9 mouse cellular contexts compared by ENCODE assay signal in the genomic region with DNA sequence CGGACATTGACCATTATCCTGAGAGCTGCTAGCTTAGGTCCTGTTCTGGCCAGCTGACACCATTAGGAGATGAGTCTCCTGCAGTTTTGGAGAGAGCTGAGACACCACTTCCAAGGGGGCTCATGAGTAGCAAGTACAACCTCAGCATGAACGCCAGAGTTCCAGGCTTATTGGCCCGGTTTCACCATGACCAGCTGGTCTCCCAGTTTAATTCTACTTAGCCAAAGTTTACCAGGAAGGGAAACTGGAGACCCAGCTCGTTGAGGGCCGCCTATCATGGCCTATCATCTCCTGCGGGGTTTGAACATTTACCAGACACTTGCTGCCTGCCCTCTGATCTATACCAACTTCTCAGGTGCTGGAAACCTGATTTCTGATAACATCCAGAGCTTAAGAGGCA. TPM values are rescaled to one million over a fixed set of nuclear protein-coding genes. Genes with fewer than 3 reads are reported as not detected.
DNase-seq lines count a peak whose midpoint lies in the region; ATAC-seq and TF ChIP-seq lines count a peak whose summit lies in the region.
"Had no signal": no experiment of that assay in that cellular context is flagged by ENCODE, and none has a peak within 500 bp of the region (broad histone marks: within the 10 kb centered on the region; RNA-seq: fewer than 3 reads in every experiment).

No protein-coding gene starts in this region.

- intact Hi-C loops in left cerebral cortex, postnatal 14 days (cut with DNase I), result no loop called here

- peak overlapping the region; percentile 13; the same call in 1 of the 2 replicates for H3K4me3 ChIP-seq in forebrain, embryonic 10.5 days
- H3K4me3 ChIP-seq in forebrain, embryonic 16.5 days (replicated peaks; ENCODE audit: low read length), result no peak overlapping the region
- no peak overlapping the region for H3K4me3 ChIP-seq in spleen, adult 2 months (ENCODE audit: extremely low read depth, insufficient read depth, insufficient read length)
- H3K4me3 ChIP-seq in intestine, embryonic 16.5 days (ENCODE audit: low read length), result no peak overlapping the region
- no peak overlapping the region for H3K4me3 ChIP-seq in stomach, postnatal 0 days (ENCODE audit: low read depth, low read length)

- H3K27me3 ChIP-seq in forebrain, embryonic 10.5 days (ENCODE audit: poor library complexity, severe bottlenecking), result no peaks in the 10 kb centered on the region
- H3K27me3 ChIP-seq in forebrain, embryonic 16.5 days (replicated peaks; ENCODE audit: control insufficient read depth, insufficient read depth, low read length), result no peaks in the 10 kb centered on the region
- H3K27me3 ChIP-seq in spleen, adult 2 months (ENCODE audit: control insufficient read depth, insufficient read depth, low read length), result no peaks in the 10 kb centered on the region
- no peaks in the 10 kb centered on the region for H3K27me3 ChIP-seq in intestine, embryonic 16.5 days (replicated peaks; ENCODE audit: control insufficient read depth, insufficient read depth, low read length)
- no peaks in the 10 kb centered on the region for H3K27me3 ChIP-seq in stomach, postnatal 0 days (ENCODE audit: control insufficient read depth, insufficient read depth, low read length)
- H3K27me3 ChIP-seq: CH12.LX had no signal

- H3K9ac ChIP-seq in forebrain, embryonic 16.5 days (replicated peaks; ENCODE audit: low read depth, low read length), result no peak overlapping the region
- H3K9ac ChIP-seq in intestine, embryonic 16.5 days (ENCODE audit: low read depth, low read length), result peak overlapping the region; percentile 20; the same call in 1 of the 2 replicates
- no peak overlapping the region for H3K9ac ChIP-seq in stomach, postnatal 0 days (ENCODE audit: low read length)

- ATAC-seq in forebrain, embryonic 16.5 days, result no peak
- ATAC-seq in intestine, embryonic 16.5 days, result no peak
- ATAC-seq in stomach, postnatal 0 days (ENCODE audit: low FRiP score, low TSS enrichment), result no peak

- no peak for TF ChIP-seq EP300 in stomach, postnatal 0 days (optimal IDR thresholded peaks at IDR 0.05)

- WGBS in forebrain, embryonic 10.5 days, result 47% methylated on average over 6 of the region's 6 CpGs
- WGBS in forebrain, embryonic 16.5 days, result 37% methylated on average over 6 of the region's 6 CpGs
- WGBS in spleen, adult 2 months, result 55% methylated on average over 6 of the region's 6 CpGs
- WGBS in intestine, embryonic 16.5 days, result 16% methylated on average over 6 of the region's 6 CpGs
- 21% methylated on average over 6 of the region's 6 CpGs for WGBS in stomach, postnatal 0 days

- peaks cover 91% of the 10 kb centered on the region for H3K4me1 ChIP-seq in forebrain, embryonic 10.5 days
- peaks cover 80% of the 10 kb centered on the region for H3K4me1 ChIP-seq in forebrain, embryonic 16.5 days (replicated peaks; ENCODE audit: control insufficient read depth, insufficient read depth, low read length)
- H3K4me1 ChIP-seq in spleen, adult 2 months (ENCODE audit: control insufficient read depth, insufficient read depth, insufficient read length), result peaks cover 34% of the 10 kb centered on the region; the same call in 1 of the 2 replicates
- peaks cover 89% of the 10 kb centered on the region for H3K4me1 ChIP-seq in intestine, embryonic 16.5 days (ENCODE audit: control insufficient read depth, insufficient read depth, low read length)
- H3K4me1 ChIP-seq in stomach, postnatal 0 days (replicated peaks; ENCODE audit: control insufficient read depth, insufficient read depth), result peaks cover 49% of the 10 kb centered on the region

- TF ChIP-seq CTCF in spleen, adult 2 months (IDR thresholded peaks at IDR 0.05; ENCODE audit: extremely low read depth, insufficient read depth, insufficient read length, insufficient replicate concordance), result no peak
- no peak for TF ChIP-seq CTCF in stomach, postnatal 0 days (IDR thresholded peaks at IDR 0.05; ENCODE audit: low read depth)

- H3K9me3 ChIP-seq in forebrain, embryonic 10.5 days, result no peaks in the 10 kb centered on the region
- no peaks in the 10 kb centered on the region for H3K9me3 ChIP-seq in forebrain, embryonic 16.5 days (ENCODE audit: control insufficient read depth, low read length)
- H3K9me3 ChIP-seq in intestine, embryonic 16.5 days (ENCODE audit: control insufficient read depth, low read length), result no peaks in the 10 kb centered on the region
- no peaks in the 10 kb centered on the region for H3K9me3 ChIP-seq in stomach, postnatal 0 days (ENCODE audit: control insufficient read depth, low read length)

- peaks cover 39% of the 10 kb centered on the region for H3K36me3 ChIP-seq in forebrain, embryonic 10.5 days (replicated peaks)
- peaks cover 3% of the 10 kb centered on the region; the same call in 1 of the 2 replicates for H3K36me3 ChIP-seq in forebrain, embryonic 16.5 days (ENCODE audit: control insufficient read depth, insufficient read depth)
- H3K36me3 ChIP-seq in spleen, adult 2 months (ENCODE audit: control insufficient read depth, insufficient read depth, low read length), result peaks cover 10% of the 10 kb centered on the region
- peaks cover 3% of the 10 kb centered on the region; the same call in 1 of the 2 replicates for H3K36me3 ChIP-seq in intestine, embryonic 16.5 days (ENCODE audit: control insufficient read depth, insufficient read depth, low read length)
- peaks cover 6% of the 10 kb centered on the region; the same call in 1 of the 2 replicates for H3K36me3 ChIP-seq in stomach, postnatal 0 days (ENCODE audit: control insufficient read depth, insufficient read depth, low read length)

- peak overlapping the region; percentile 79 for H3K27ac ChIP-seq in forebrain, embryonic 10.5 days
- H3K27ac ChIP-seq in forebrain, embryonic 16.5 days (ENCODE audit: low read length), result no peak overlapping the region
- peak overlapping the region; percentile 49 for H3K27ac ChIP-seq in spleen, adult 2 months (ENCODE audit: insufficient read depth, low read length)
- H3K27ac ChIP-seq in intestine, embryonic 16.5 days (ENCODE audit: low read length), result peak overlapping the region; percentile 73
- H3K27ac ChIP-seq in stomach, postnatal 0 days (replicated peaks), result peak overlapping the region; percentile 63

- no peak overlapping the region for H3K4me2 ChIP-seq in forebrain, embryonic 16.5 days (ENCODE audit: low read length)
- 0 out of 2 replicates have a peak overlapping the region, but pooled peaks have one; percentile 9 for H3K4me2 ChIP-seq in intestine, embryonic 16.5 days (ENCODE audit: low read depth, low read length)
- H3K4me2 ChIP-seq in stomach, postnatal 0 days (replicated peaks; ENCODE audit: low read depth), result no peak overlapping the region

- TF ChIP-seq POLR2A in spleen, adult 2 months (IDR thresholded peaks at IDR 0.05; ENCODE audit: low read depth, low read length), result no peak

- no peak for DNase-seq in forebrain, embryonic 10.5 days (ENCODE audit: extremely low spot score, low spot score)
- DNase-seq in spleen, adult 2 months (ENCODE audit: low read depth in 1 of 2, low spot score in 2 of 2), result no peak
- no peak for DNase-seq in spleen, postnatal 14 days (ENCODE audit: low spot score in 2 of 2)
- DNase-seq in stomach, postnatal 0 days (ENCODE audit: low spot score), result no peak
- DNase-seq in urinary bladder, adult 18-20 months (ENCODE audit: low spot score in 2 of 2), result no peak
- no peak for DNase-seq in left cerebral cortex, postnatal 14 days (ENCODE audit: low spot score in 2 of 2)

RNA-seq across cellular contexts. Expression of a gene that starts 8.8 kb away (rescaled TPM):
- polyA plus RNA-seq in forebrain, embryonic 10.5 days (2016; fragmentation: Nextera tagmentation; extraction: Ambion mirVana), result 85.5 and 87.3 TPM in 2 replicates
- 140 and 159 TPM in 2 replicates for polyA plus RNA-seq in forebrain, embryonic 16.5 days (2015; fragmentation: Nextera tagmentation; extraction: Ambion mirVana)
- polyA plus RNA-seq in spleen, adult 2 months (2012; rRNA removed), result 69.4 and 75.2 TPM in 2 replicates
- polyA plus RNA-seq in intestine, embryonic 16.5 days (2015; fragmentation: Nextera tagmentation; extraction: Ambion mirVana), result 141 and 148 TPM in 2 replicates
- polyA plus RNA-seq in stomach, postnatal 0 days (2015; fragmentation: Nextera tagmentation; extraction: Ambion mirVana), result 84.0 and 90.1 TPM in 2 replicates
- 100 to 1,000 TPM; 189 to 204 TPM for total RNA-seq in left cerebral cortex, postnatal 14 days (2021)

RNA-seq across cellular contexts. Expression of a gene that starts 25.4 kb away (rescaled TPM):
- polyA plus RNA-seq in forebrain, embryonic 10.5 days (2016; fragmentation: Nextera tagmentation; extraction: Ambion mirVana), result 449 and 492 TPM in 2 replicates
- 298 and 306 TPM in 2 replicates for polyA plus RNA-seq in forebrain, embryonic 16.5 days (2015; fragmentation: Nextera tagmentation; extraction: Ambion mirVana)
- polyA plus RNA-seq in spleen, adult 2 months (2012; rRNA removed), result 96.9 and 98.1 TPM in 2 replicates
- 466 and 491 TPM in 2 replicates for polyA plus RNA-seq in intestine, embryonic 16.5 days (2015; fragmentation: Nextera tagmentation; extraction: Ambion mirVana)
- polyA plus RNA-seq in stomach, postnatal 0 days (2015; fragmentation: Nextera tagmentation; extraction: Ambion mirVana), result 585 and 586 TPM in 2 replicates
- 100 to 1,000 TPM; 342 to 343 TPM for total RNA-seq in left cerebral cortex, postnatal 14 days (2021)

RNA-seq across cellular contexts. Expression of a gene that starts 31.9 kb away (rescaled TPM):
- polyA plus RNA-seq in forebrain, embryonic 10.5 days (2016; fragmentation: Nextera tagmentation; extraction: Ambion mirVana), result 0.73 TPM in 1 of 2 replicates, not detected in the other
- 0.57 and 0.85 TPM in 2 replicates for polyA plus RNA-seq in forebrain, embryonic 16.5 days (2015; fragmentation: Nextera tagmentation; extraction: Ambion mirVana)
- polyA plus RNA-seq in spleen, adult 2 months (2012; rRNA removed), result not detected in 2 replicates
- not detected in 2 replicates for polyA plus RNA-seq in intestine, embryonic 16.5 days (2015; fragmentation: Nextera tagmentation; extraction: Ambion mirVana)
- not detected in 2 replicates for polyA plus RNA-seq in stomach, postnatal 0 days (2015; fragmentation: Nextera tagmentation; extraction: Ambion mirVana)
- 1 to 10 TPM in 1 of 2 experiments, not detected in 1; 1.0 TPM for total RNA-seq in left cerebral cortex, postnatal 14 days (2021)

RNA-seq across cellular contexts. Expression of a gene that starts 33.0 kb away (rescaled TPM):
- 13.3 and 15.9 TPM in 2 replicates for polyA plus RNA-seq in forebrain, embryonic 10.5 days (2016; fragmentation: Nextera tagmentation; extraction: Ambion mirVana)
- 21.1 and 24.1 TPM in 2 replicates for polyA plus RNA-seq in forebrain, embryonic 16.5 days (2015; fragmentation: Nextera tagmentation; extraction: Ambion mirVana)
- polyA plus RNA-seq in spleen, adult 2 months (2012; rRNA removed), result 1.8 and 3.1 TPM in 2 replicates
- 4.1 TPM in 2 replicates for polyA plus RNA-seq in intestine, embryonic 16.5 days (2015; fragmentation: Nextera tagmentation; extraction: Ambion mirVana)
- 1.1 and 1.9 TPM in 2 replicates for polyA plus RNA-seq in stomach, postnatal 0 days (2015; fragmentation: Nextera tagmentation; extraction: Ambion mirVana)
- 10 to 100 TPM; 48.5 to 52.8 TPM for total RNA-seq in left cerebral cortex, postnatal 14 days (2021)

RNA-seq across cellular contexts. Expression of a gene that starts 41.3 kb away (rescaled TPM):
- 20.3 and 22.0 TPM in 2 replicates for polyA plus RNA-seq in forebrain, embryonic 10.5 days (2016; fragmentation: Nextera tagmentation; extraction: Ambion mirVana)
- 17.1 and 19.5 TPM in 2 replicates for polyA plus RNA-seq in forebrain, embryonic 16.5 days (2015; fragmentation: Nextera tagmentation; extraction: Ambion mirVana)
- 6.7 TPM in 2 replicates for polyA plus RNA-seq in spleen, adult 2 months (2012; rRNA removed)
- polyA plus RNA-seq in intestine, embryonic 16.5 days (2015; fragmentation: Nextera tagmentation; extraction: Ambion mirVana), result 11.1 and 11.9 TPM in 2 replicates
- polyA plus RNA-seq in stomach, postnatal 0 days (2015; fragmentation: Nextera tagmentation; extraction: Ambion mirVana), result 9.0 TPM in 2 replicates
- 10 to 100 TPM; 20.3 to 21.3 TPM for total RNA-seq in left cerebral cortex, postnatal 14 days (2021)
